Mouse (Mus musculus) myocyte (in vitro differentiated cells): ENCODE measurements around the gene Abca1. TPM values are rescaled to one million over a fixed set of nuclear protein-coding genes. Genes with fewer than 3 reads are reported as not detected.

ENCODE experiments used
- H3K27me3 ChIP-seq: one replicate; pipeline ENCODE4 v1.6.1; 2011; ENCODE audit not compliant: control insufficient read depth, insufficient read depth, insufficient read length
- H3K36me3 ChIP-seq: one replicate; pipeline ENCODE4 v1.6.1; 2011; ENCODE audit not compliant: control insufficient read depth, insufficient read depth
- H3K4me2 ChIP-seq: one replicate; pipeline ENCODE4 v1.6.1; 2011; ENCODE audit warnings: low read depth, control low read depth
- H3K4me3 ChIP-seq: one replicate; pipeline ENCODE4 v1.5.1; 2011; ENCODE audit warnings: mild to moderate bottlenecking, control low read depth, moderate library complexity
- H3K79me2 ChIP-seq: one replicate; pipeline ENCODE4 v1.6.1; 2011; ENCODE audit not compliant: control insufficient read depth, insufficient read depth
- H3ac ChIP-seq: one replicate; pipeline ENCODE4 v1.6.1; 2011; ENCODE audit not compliant: control insufficient read depth, insufficient read length
- CEBPB ChIP-seq: IDR thresholded peaks from 2 replicates; pipeline ENCODE4 v1.6.1; 2011; ENCODE audit warnings: mild to moderate bottlenecking, moderate library complexity; ENCODE audit not compliant: poor library complexity, insufficient read depth, severe bottlenecking
- E2F4 ChIP-seq: IDR thresholded peaks from one replicate; pipeline ENCODE4 v1.6.1; 2011; ENCODE audit warnings: mild to moderate bottlenecking, control low read depth, moderate library complexity; ENCODE audit not compliant: insufficient read depth
- MAX ChIP-seq: IDR thresholded peaks from one replicate; pipeline ENCODE4 v1.6.1; 2011; ENCODE audit warnings: low read depth, mild to moderate bottlenecking, control low read depth
- MYOD1 ChIP-seq, 3 experiments: IDR thresholded peaks; one replicate each; pipeline ENCODE4 v1.6.1; 2011; ENCODE audit warnings: control low read depth in 2 of 3, low read depth in 2 of 3, mild to moderate bottlenecking in 2 of 3, moderate library complexity in 1 of 3; ENCODE audit not compliant: insufficient read length in 2 of 3, control insufficient read depth in 1 of 3
- MYOG ChIP-seq, 3 experiments: IDR thresholded peaks; one replicate each; pipeline ENCODE4 v1.6.1; 2011; ENCODE audit warnings: control low read depth in 2 of 3, low read depth in 2 of 3, mild to moderate bottlenecking in 2 of 3; ENCODE audit not compliant: insufficient read length in 2 of 3, control insufficient read depth in 1 of 3, insufficient read depth in 1 of 3
- POLR2A ChIP-seq: IDR thresholded peaks from one replicate; pipeline ENCODE4 v1.6.1; 2011; ENCODE audit warnings: low read depth, mild to moderate bottlenecking, control low read depth, moderate library complexity; ENCODE audit not compliant: insufficient read length
- POLR2AphosphoS2 ChIP-seq: IDR thresholded peaks from one replicate; pipeline ENCODE4 v1.6.1; 2011; ENCODE audit warnings: low read depth, control low read depth; ENCODE audit not compliant: insufficient read length
- REST ChIP-seq: IDR thresholded peaks from one replicate; pipeline ENCODE4 v1.6.1; 2011; ENCODE audit warnings: mild to moderate bottlenecking, control low read depth, moderate library complexity; ENCODE audit not compliant: insufficient read depth, insufficient read length
- SRF ChIP-seq: IDR thresholded peaks from one replicate; pipeline ENCODE4 v1.6.1; 2011; ENCODE audit warnings: low read depth; ENCODE audit not compliant: control insufficient read depth, insufficient read length
- TCF12 ChIP-seq: IDR thresholded peaks from one replicate; pipeline ENCODE4 v1.6.1; 2011; ENCODE audit warnings: mild to moderate bottlenecking, control low read depth; ENCODE audit not compliant: poor library complexity, insufficient read depth, severe bottlenecking
- TCF3 ChIP-seq: IDR thresholded peaks from one replicate; pipeline ENCODE4 v1.6.1; 2011; ENCODE audit warnings: low read depth, control low read depth; ENCODE audit not compliant: insufficient read length
- USF1 ChIP-seq: IDR thresholded peaks from one replicate; pipeline ENCODE4 v1.6.1; 2011; ENCODE audit warnings: low read depth, mild to moderate bottlenecking, control low read depth, moderate library complexity
- polyA plus RNA-seq: library from polyadenylated mRNA; unstranded; fragments of >200 nt; fragmentation: generic; extraction: Trizol; gene quantifications from one replicate; pipeline ENCODE4 v1.2.1, GENCODE M21; 2012; ENCODE audit warnings: missing spikeins

Gene Abca1
- polyA plus RNA-seq, 1 experiment, result 0.68 TPM

DNA sequence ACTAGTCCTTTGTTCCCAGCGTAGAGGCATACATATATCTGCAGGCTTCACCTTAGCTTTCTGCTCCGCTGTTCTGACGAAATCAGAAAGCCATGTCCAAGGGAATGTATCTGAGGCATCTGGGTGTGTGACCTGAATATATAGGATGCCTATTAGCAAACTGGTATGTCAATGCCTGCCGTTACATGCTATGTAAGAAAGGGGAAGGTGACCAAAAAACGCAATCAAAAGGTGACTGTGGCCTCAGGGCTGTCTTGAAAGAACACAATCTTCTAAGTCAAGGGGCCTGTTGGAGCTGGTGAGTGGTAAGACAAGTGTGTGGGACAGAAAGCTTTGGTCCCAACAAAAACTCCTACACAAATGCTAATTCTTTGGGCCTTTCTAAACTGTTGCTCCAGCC is 28.2 kb downstream of the Abca1 start:
- TF ChIP-seq POLR2A (no peak), TCF12 (no peak), MAX (no peak), REST (no peak), POLR2AphosphoS2 (no peak), E2F4 (no peak), CEBPB (no peak)
- H3K4me2 ChIP-seq, result no peak overlapping the region
- no peaks in the 10 kb centered on the region for H3K36me3 ChIP-seq

DNA sequence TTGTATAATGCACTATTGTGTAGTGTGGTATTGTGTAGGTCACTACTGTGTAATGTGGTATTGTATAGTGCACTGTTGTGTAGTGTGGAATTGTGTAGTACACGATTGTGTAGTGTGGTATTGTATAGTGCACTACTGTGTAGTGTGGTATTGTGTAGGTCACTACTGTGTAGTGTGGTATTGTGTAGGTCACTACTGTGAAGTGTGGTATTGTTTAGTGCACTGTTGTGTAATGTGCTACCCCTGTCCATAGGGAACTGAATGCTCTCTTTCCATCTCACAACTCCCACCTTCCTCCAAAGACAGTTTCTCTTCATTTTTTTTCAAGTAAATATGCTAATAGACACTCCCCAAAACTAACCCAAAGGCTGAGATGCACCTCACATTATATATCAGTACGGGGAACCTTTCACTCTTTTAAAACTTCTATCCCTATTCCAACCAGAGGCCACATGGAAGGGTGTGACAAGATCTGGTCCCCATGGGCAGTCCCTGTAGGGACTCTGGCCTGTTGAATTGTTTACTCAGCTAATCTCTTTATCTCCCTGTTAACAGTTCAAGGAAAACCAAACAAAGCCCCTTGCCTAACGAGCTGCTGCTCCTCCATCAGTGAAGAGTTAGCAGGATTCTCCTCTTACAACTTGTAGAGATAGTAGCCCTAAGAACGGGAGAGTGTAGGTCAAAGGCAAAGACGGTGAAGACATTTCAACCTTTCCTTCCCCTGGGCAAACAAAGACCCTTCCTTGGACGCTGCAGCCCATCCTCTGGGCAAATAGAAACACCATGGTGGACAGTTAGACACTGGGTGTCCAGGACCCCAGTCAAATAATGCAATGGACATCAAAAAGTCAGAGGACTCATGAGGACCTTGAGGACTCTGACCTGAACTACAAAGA is 28.8 kb downstream of the Abca1 start:
- TF ChIP-seq SRF, result no peak
- no peak for TF ChIP-seq REST
- no peak for TF ChIP-seq CEBPB
- no peak for TF ChIP-seq MYOG (IDR thresholded peaks at IDR 0.05; ENCODE audit: control insufficient read depth in 1 of 3, insufficient read depth in 1 of 3, insufficient read length in 2 of 3, low read depth in 2 of 3)
- no peak for TF ChIP-seq TCF12
- no peak for TF ChIP-seq MYOD1 (IDR thresholded peaks at IDR 0.05; ENCODE audit: control insufficient read depth in 1 of 3, insufficient read length in 2 of 3, low read depth in 2 of 3)
- TF ChIP-seq E2F4, result no peak
- no peak for TF ChIP-seq USF1
- Histone ChIP-seq H3K79me2 (no peaks in the 10 kb centered on the region), H3ac (no peak overlapping the region), H3K36me3 (no peaks in the 10 kb centered on the region), H3K4me2 (no peak overlapping the region), H3K4me3 (no peak overlapping the region), H3K27me3 (peaks cover 55% of the 10 kb centered on the region)

More for the DNA sequence above, 28.2 kb downstream of the Abca1 start:
- H3K4me3 ChIP-seq, result no peak overlapping the region
- H3K79me2 ChIP-seq, result no peaks in the 10 kb centered on the region
- peaks cover 55% of the 10 kb centered on the region for H3K27me3 ChIP-seq
- no peak overlapping the region for H3ac ChIP-seq

DNA sequence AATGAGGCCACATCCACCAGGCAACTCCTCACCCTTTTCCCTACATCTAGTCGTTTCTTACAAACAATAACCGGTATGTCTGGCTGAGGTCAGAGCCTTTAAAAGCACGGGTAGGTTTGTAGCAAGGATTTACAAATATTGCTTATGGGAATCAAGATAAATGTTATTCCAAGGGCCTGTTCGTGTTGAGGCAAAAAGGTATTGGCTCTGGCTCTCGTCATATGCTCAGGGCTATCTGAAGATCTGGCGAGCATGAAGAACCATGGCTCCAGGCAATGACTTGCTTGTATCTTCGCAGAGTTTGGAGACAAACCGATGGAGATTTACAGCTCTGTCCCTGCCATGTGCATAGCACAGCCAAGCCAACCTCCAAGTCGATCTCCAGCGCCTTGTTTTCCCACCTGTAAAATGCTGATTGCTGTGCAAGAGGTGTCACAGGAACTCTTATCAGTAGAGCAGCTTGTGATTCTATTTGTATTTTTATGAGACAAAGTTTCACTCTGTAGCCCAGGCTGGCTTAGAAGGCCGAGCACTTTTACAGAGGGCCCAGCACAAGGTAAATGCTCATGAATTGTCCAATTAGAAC is 29.9 kb downstream of the Abca1 start:
- Histone ChIP-seq H3K27me3 (peaks cover 60% of the 10 kb centered on the region), H3K36me3 (no peaks in the 10 kb centered on the region)

DNA sequence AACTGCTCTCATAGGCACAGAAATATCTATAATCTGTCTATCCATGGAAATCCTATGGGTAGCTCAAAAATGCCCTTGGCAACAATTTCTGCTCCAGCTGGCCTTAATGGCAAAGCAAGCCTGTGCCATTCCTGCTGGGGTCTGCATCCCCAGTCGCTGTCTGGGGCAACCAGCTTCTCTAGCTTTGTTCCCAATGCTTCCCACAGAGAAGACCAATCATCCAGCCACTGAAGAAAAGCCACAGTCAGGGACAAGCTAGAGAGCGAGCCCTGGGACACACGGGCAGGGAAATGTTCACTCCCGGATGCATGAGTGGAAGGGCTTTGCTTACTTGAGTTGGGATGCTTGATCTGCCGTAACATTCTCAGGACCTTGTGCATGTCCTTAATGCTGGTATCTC is 32.4 kb downstream of the Abca1 start:
- H3ac ChIP-seq, result no peak overlapping the region
- H3K4me3 ChIP-seq, result no peak overlapping the region
- no peaks in the 10 kb centered on the region for H3K36me3 ChIP-seq
- no peaks in the 10 kb centered on the region for H3K79me2 ChIP-seq
- peaks cover 69% of the 10 kb centered on the region for H3K27me3 ChIP-seq
- TF ChIP-seq MYOD1 (IDR thresholded peaks at IDR 0.05; ENCODE audit: control insufficient read depth in 1 of 3, insufficient read length in 2 of 3, low read depth in 2 of 3) (no peak), E2F4 (no peak), MYOG (IDR thresholded peaks at IDR 0.05; ENCODE audit: control insufficient read depth in 1 of 3, insufficient read depth in 1 of 3, insufficient read length in 2 of 3, low read depth in 2 of 3) (no peak), SRF (no peak), CEBPB (no peak), POLR2AphosphoS2 (no peak), TCF12 (no peak), POLR2A (no peak), USF1 (no peak), MAX (no peak)
- no peak overlapping the region for H3K4me2 ChIP-seq

More for the DNA sequence above, 29.9 kb downstream of the Abca1 start:
- Histone ChIP-seq H3K79me2 (no peaks in the 10 kb centered on the region), H3ac (no peak overlapping the region), H3K4me3 (no peak overlapping the region), H3K4me2 (no peak overlapping the region)
- no peak for TF ChIP-seq MAX
- TF ChIP-seq MYOG (IDR thresholded peaks at IDR 0.05; ENCODE audit: control insufficient read depth in 1 of 3, insufficient read depth in 1 of 3, insufficient read length in 2 of 3, low read depth in 2 of 3), result no peak
- TF ChIP-seq E2F4, result no peak
- no peak for TF ChIP-seq TCF12
- TF ChIP-seq USF1, result no peak
- no peak for TF ChIP-seq POLR2AphosphoS2
- no peak for TF ChIP-seq SRF
- no peak for TF ChIP-seq CEBPB
- TF ChIP-seq REST, result no peak
- no peak for TF ChIP-seq POLR2A
- TF ChIP-seq MYOD1 (IDR thresholded peaks at IDR 0.05; ENCODE audit: control insufficient read depth in 1 of 3, insufficient read length in 2 of 3, low read depth in 2 of 3), result no peak
- TF ChIP-seq TCF3, result no peak

DNA sequence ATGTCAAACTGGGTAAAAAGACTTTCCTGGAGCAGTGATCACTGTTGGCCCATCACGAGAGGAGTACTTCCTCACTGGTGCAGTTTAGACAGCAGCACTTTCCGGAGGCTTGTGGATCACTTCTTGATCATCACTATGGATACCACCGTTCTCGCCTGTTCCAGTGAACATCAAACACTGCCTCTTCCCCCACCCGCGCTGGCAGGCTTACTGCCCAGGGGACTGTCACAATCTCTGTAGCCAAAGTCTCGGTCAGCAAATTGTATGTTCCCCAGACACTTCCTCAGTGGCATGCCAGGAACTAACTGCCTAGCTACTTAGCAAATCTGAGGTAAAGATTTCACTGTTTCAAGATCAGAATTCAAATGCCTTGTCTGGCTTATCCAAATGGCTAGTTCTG is 32.9 kb downstream of the Abca1 start:
- peaks cover 71% of the 10 kb centered on the region for H3K27me3 ChIP-seq
- no peak for TF ChIP-seq REST
- no peak for TF ChIP-seq POLR2AphosphoS2
- no peak for TF ChIP-seq MYOG (IDR thresholded peaks at IDR 0.05; ENCODE audit: control insufficient read depth in 1 of 3, insufficient read depth in 1 of 3, insufficient read length in 2 of 3, low read depth in 2 of 3)
- no peak for TF ChIP-seq E2F4
- no peak for TF ChIP-seq CEBPB
- TF ChIP-seq MYOD1 (IDR thresholded peaks at IDR 0.05; ENCODE audit: control insufficient read depth in 1 of 3, insufficient read length in 2 of 3, low read depth in 2 of 3), result no peak
- no peak for TF ChIP-seq TCF12
- no peak for TF ChIP-seq USF1
- no peak for TF ChIP-seq TCF3
- no peak for TF ChIP-seq POLR2A
- no peak for TF ChIP-seq MAX
- H3K4me3 ChIP-seq, result no peak overlapping the region
- H3K79me2 ChIP-seq, result no peaks in the 10 kb centered on the region
- H3ac ChIP-seq, result no peak overlapping the region
- no peaks in the 10 kb centered on the region for H3K36me3 ChIP-seq
- no peak overlapping the region for H3K4me2 ChIP-seq
